Mouse (Mus musculus) MEL (cell line): ENCODE measurements around the gene Zfp106. TPM values are rescaled to one million over a fixed set of nuclear protein-coding genes. Genes with fewer than 3 reads are reported as not detected.

ENCODE experiments used
- DNase-seq: peaks from one replicate; pipeline ENCODE4 v3.0.0; 2011; ENCODE audit warnings: low read depth, low spot score
- H3K27ac ChIP-seq: 2 replicates; pipeline ENCODE4 v1.5.1; 2012; ENCODE audit warnings: low read depth, mild to moderate bottlenecking, control low read depth, low read length, moderate library complexity; ENCODE audit not compliant: control insufficient read depth
- H3K27me3 ChIP-seq, 2 experiments: fragments of 150-350 bp in 1 of 2; sonication (generic) in 1 of 2; 2 replicates each; pipeline ENCODE4 v1.6.1; 2012; ENCODE audit warnings: low read length in 2 of 2, mild to moderate bottlenecking in 2 of 2, improper control_type of control experiment in 1 of 2, moderate library complexity in 1 of 2; ENCODE audit not compliant: insufficient read depth in 2 of 2, control insufficient read depth in 1 of 2
- H3K36me3 ChIP-seq, 2 experiments: 2 replicates each; pipeline ENCODE4 v1.6.1; 2012 to 2014; ENCODE audit warnings: low read length in 2 of 2, improper control_type of control experiment in 1 of 2, inconsistent platforms in 1 of 2, mild to moderate bottlenecking in 1 of 2; ENCODE audit not compliant: insufficient read depth in 2 of 2, control insufficient read depth in 1 of 2
- H3K4me1 ChIP-seq, 2 experiments: fragments of 150-350 bp in 1 of 2; sonication (generic) in 1 of 2; 2 replicates each; pipeline ENCODE4 v1.6.1; 2012; ENCODE audit warnings: low read length in 2 of 2, improper control_type of control experiment in 1 of 2, mild to moderate bottlenecking in 1 of 2; ENCODE audit not compliant: insufficient read depth in 2 of 2, control insufficient read depth in 1 of 2
- H3K4me3 ChIP-seq, 2 experiments: fragments of 150-350 bp in 1 of 2; sonication (generic) in 1 of 2; 2 replicates each; pipeline ENCODE4 v1.5.1; 2012; ENCODE audit warnings: low read depth in 2 of 2, low read length in 2 of 2, mild to moderate bottlenecking in 2 of 2, moderate library complexity in 2 of 2, control low read depth in 1 of 2, improper control_type of control experiment in 1 of 2; ENCODE audit not compliant: control insufficient read depth in 1 of 2, insufficient read depth in 1 of 2
- H3K79me2 ChIP-seq: 2 replicates; pipeline ENCODE4 v1.6.1; 2012; ENCODE audit warnings: mild to moderate bottlenecking, low read length, moderate library complexity; ENCODE audit not compliant: control insufficient read depth, poor library complexity, insufficient read depth
- H3K9ac ChIP-seq: 2 replicates; pipeline ENCODE4 v1.6.1; 2012; ENCODE audit warnings: low read depth, mild to moderate bottlenecking, control low read depth, low read length, moderate library complexity; ENCODE audit not compliant: control insufficient read depth, poor library complexity, severe bottlenecking
- H3K9me3 ChIP-seq: fragments of 150-350 bp; sonication (generic); replicated peaks from 2 replicates; pipeline ENCODE4 v1.6.1; 2012; ENCODE audit warnings: mild to moderate bottlenecking, low read length, improper control_type of control experiment, moderate library complexity; ENCODE audit not compliant: insufficient read depth
- CTCF ChIP-seq, 3 experiments: IDR thresholded peaks in 2 of 3; conservative IDR thresholded peaks in 1 of 3; 2 replicates each; pipeline ENCODE4 v1.5.1; 2011 to 2012; ENCODE audit warnings: low read length in 3 of 3, low read depth in 2 of 3, mild to moderate bottlenecking in 2 of 3, improper control_type of control experiment in 1 of 3, inconsistent platforms in 1 of 3, mixed read lengths in 1 of 3, moderate library complexity in 1 of 3; ENCODE audit not compliant: control insufficient read depth in 1 of 3, insufficient read depth in 1 of 3, poor library complexity in 1 of 3, severe bottlenecking in 1 of 3
- E2F4 ChIP-seq: IDR thresholded peaks from 2 replicates; pipeline ENCODE4 v1.6.1; 2011; ENCODE audit warnings: low read depth, low read length, improper control_type of control experiment, borderline replicate concordance
- ELF1 ChIP-seq: IDR thresholded peaks from 2 replicates; pipeline ENCODE4 v1.6.1; 2014; ENCODE audit warnings: low read depth, mild to moderate bottlenecking, inconsistent platforms, low read length, improper control_type of control experiment, moderate library complexity
- EP300 ChIP-seq, 2 experiments: IDR thresholded peaks; 2 replicates each; pipeline ENCODE4 v1.6.1; 2011; ENCODE audit warnings: improper control_type of control experiment in 2 of 2, low read length in 2 of 2, low read depth in 1 of 2, mild to moderate bottlenecking in 1 of 2
- ETS1 ChIP-seq: IDR thresholded peaks from 2 replicates; pipeline ENCODE4 v1.6.1; 2012; ENCODE audit warnings: low read depth, mild to moderate bottlenecking, inconsistent platforms, low read length, improper control_type of control experiment, moderate library complexity
- GABPA ChIP-seq: IDR thresholded peaks from 2 replicates; pipeline ENCODE4 v1.6.1; 2012; ENCODE audit warnings: low read depth, mild to moderate bottlenecking, inconsistent platforms, low read length, improper control_type of control experiment, moderate library complexity
- HCFC1 ChIP-seq: IDR thresholded peaks from 2 replicates; pipeline ENCODE4 v1.6.1; 2012; ENCODE audit warnings: low read depth, mild to moderate bottlenecking, inconsistent platforms, low read length, improper control_type of control experiment, moderate library complexity
- KAT2A ChIP-seq: conservative IDR thresholded peaks from 2 replicates; pipeline ENCODE4 v1.6.1; 2012; ENCODE audit warnings: low read depth, low read length, improper control_type of control experiment, inconsistent platforms
- MAZ ChIP-seq: IDR thresholded peaks from 2 replicates; pipeline ENCODE4 v1.6.1; 2012; ENCODE audit warnings: low read depth, mild to moderate bottlenecking, inconsistent platforms, low read length, improper control_type of control experiment
- MEF2A ChIP-seq: IDR thresholded peaks from 2 replicates; pipeline ENCODE4 v1.6.1; 2014; ENCODE audit warnings: low read depth, mild to moderate bottlenecking, inconsistent platforms, low read length, improper control_type of control experiment; ENCODE audit not compliant: poor library complexity, insufficient replicate concordance, severe bottlenecking; ENCODE audit errors: extremely low read depth
- NRF1 ChIP-seq: IDR thresholded peaks from 2 replicates; pipeline ENCODE4 v1.6.1; 2014; ENCODE audit warnings: low read depth, mild to moderate bottlenecking, inconsistent platforms, low read length, improper control_type of control experiment, moderate library complexity; ENCODE audit not compliant: poor library complexity, insufficient read depth, severe bottlenecking
- POLR2AphosphoS2 ChIP-seq: IDR thresholded peaks from 2 replicates; pipeline ENCODE4 v1.6.1; 2011; ENCODE audit warnings: low read length, improper control_type of control experiment
- POLR2AphosphoS5 ChIP-seq: IDR thresholded peaks from 2 replicates; pipeline ENCODE4 v1.6.1; 2012; ENCODE audit warnings: low read depth, borderline replicate concordance, mild to moderate bottlenecking, inconsistent platforms, low read length, moderate library complexity, mixed read lengths
- RAD21 ChIP-seq: IDR thresholded peaks from 2 replicates; pipeline ENCODE4 v1.6.1; 2011; ENCODE audit warnings: mild to moderate bottlenecking, low read depth, low read length, improper control_type of control experiment
- RCOR1 ChIP-seq: IDR thresholded peaks from 2 replicates; pipeline ENCODE4 v1.6.1; 2012; ENCODE audit warnings: low read depth, mild to moderate bottlenecking, inconsistent platforms, low read length, improper control_type of control experiment
- SMC3 ChIP-seq: IDR thresholded peaks from 2 replicates; pipeline ENCODE4 v1.6.1; 2011; ENCODE audit warnings: low read depth, low read length, improper control_type of control experiment
- UBTF ChIP-seq: IDR thresholded peaks from 2 replicates; pipeline ENCODE4 v1.6.1; 2012; ENCODE audit warnings: low read depth, mild to moderate bottlenecking, inconsistent platforms, low read length, improper control_type of control experiment, moderate library complexity, borderline replicate concordance; ENCODE audit not compliant: insufficient read depth
- USF1 ChIP-seq: IDR thresholded peaks from 2 replicates; pipeline ENCODE4 v1.6.1; 2014; ENCODE audit warnings: low read depth, mild to moderate bottlenecking, inconsistent platforms, low read length, improper control_type of control experiment, moderate library complexity
- ZNF384 ChIP-seq: IDR thresholded peaks from 2 replicates; pipeline ENCODE4 v1.6.1; 2012; ENCODE audit warnings: low read depth, mild to moderate bottlenecking, inconsistent platforms, low read length, improper control_type of control experiment
- polyA plus RNA-seq, 2 experiments: library from polyadenylated mRNA; stranded (reverse) in 1 of 2; unstranded in 1 of 2; fragments of >175 nt in 1 of 2; fragments of >200 nt in 1 of 2; gene quantifications; 2 replicates each; pipeline versions ENCODE4 v1.2.1 to v1.2.4; 2012; ENCODE audit warnings: low replicate concordance in 2 of 2, low read depth in 1 of 2; ENCODE audit not compliant: insufficient read length in 2 of 2, insufficient read depth in 1 of 2, missing spikeins in 1 of 2
- total RNA-seq: library from RNA; depleted of rRNA; stranded (reverse); fragments of 300-350 nt; gene quantifications from 2 replicates; pipeline ENCODE4 v1.2.3, GENCODE M21; 2012

Gene Zfp106
- total and polyA plus RNA-seq, 3 experiments = 63.9 to 130 (median 80.6) TPM

DNA sequence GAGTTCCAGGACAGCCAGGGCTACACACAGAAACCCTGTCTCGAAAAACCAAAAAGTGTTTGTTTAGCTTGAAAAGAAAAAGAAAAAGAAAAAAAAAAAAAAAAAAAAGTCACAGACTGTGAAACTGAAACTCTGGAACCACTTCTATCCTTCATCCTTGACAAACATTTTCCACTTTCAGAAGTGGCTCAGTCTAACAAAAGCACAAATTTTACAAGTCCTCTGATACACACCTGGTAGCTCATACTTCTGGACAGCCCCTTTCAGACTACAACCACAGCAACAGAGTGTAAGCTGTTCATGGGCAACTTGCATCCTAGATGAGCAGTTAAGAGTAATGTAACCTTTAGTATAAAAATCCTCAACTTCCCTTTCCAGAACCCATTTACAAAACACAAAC lies 2.1 kb downstream of the Zfp106 start:
- Histone ChIP-seq H3K4me3 (no peak overlapping the region), H3K36me3 (peaks cover 9 to 49% of the 10 kb centered on the region in 2 experiments), H3K27me3 (no peaks in the 10 kb centered on the region), H3K4me1 (peaks cover 14 to 23% of the 10 kb centered on the region in 2 experiments), H3K79me2 (peaks cover 53% of the 10 kb centered on the region), H3K9me3 (no peaks in the 10 kb centered on the region), H3K9ac (no peak overlapping the region), H3K27ac (no peak overlapping the region)
- TF ChIP-seq POLR2AphosphoS2 = no peak
- DNase-seq = no peak

DNA sequence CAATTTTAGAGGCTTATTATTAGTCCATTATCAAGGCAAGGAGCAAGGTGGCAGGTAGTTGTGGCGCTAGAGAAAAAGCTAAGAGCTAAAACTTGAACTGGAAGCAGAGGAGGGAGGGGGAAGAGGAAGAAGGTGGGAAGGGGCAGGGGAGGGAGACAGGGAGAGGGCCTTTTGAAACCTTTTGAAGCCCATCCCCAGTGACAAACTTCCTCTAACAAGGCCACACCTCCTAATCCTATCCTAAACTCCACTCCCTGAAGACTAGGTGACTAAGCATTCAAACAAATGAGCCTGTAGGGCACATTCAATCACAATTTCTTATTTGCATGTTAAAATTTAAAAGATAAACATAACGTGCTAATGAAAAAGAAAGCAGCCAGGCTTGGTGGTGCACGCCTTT lies 4.8 kb downstream of the Zfp106 start:
- TF ChIP-seq KAT2A (no peak), GABPA (no peak), MEF2A (no peak), RAD21 (no peak), EP300 (IDR thresholded peaks at IDR 0.05; ENCODE audit: low read depth in 1 of 2, low read length in 2 of 2) (no peak), POLR2AphosphoS5 (no peak), SMC3 (no peak), UBTF (no peak), HCFC1 (no peak), ETS1 (no peak), ELF1 (no peak), MAZ (no peak), CTCF (IDR thresholded peaks at IDR 0.05 in 2 of 3, conservative IDR thresholded peaks at IDR 0.05 in 1 of 3; ENCODE audit: control insufficient read depth in 1 of 3, insufficient read depth in 1 of 3, low read depth in 2 of 3, low read length in 3 of 3, poor library complexity in 1 of 3, severe bottlenecking in 1 of 3) (no peak), RCOR1 (no peak), USF1 (no peak), NRF1 (no peak), ZNF384 (no peak), E2F4 (no peak)
- H3K79me2 ChIP-seq = peaks cover 56% of the 10 kb centered on the region
- H3K9ac ChIP-seq = no peak overlapping the region
- H3K4me3 ChIP-seq = no peak overlapping the region
- peaks cover 16 to 31% of the 10 kb centered on the region in 2 experiments for H3K36me3 ChIP-seq
- H3K9me3 ChIP-seq = no peaks in the 10 kb centered on the region
- H3K4me1 ChIP-seq = peaks cover 3 to 12% of the 10 kb centered on the region in 2 experiments
- no peaks in the 10 kb centered on the region for H3K27me3 ChIP-seq
- 0 out of 2 replicates have a peak overlapping the region, but pooled peaks have one; percentile 16 for H3K27ac ChIP-seq
- peak; percentile 77 for DNase-seq
